Mouse (Mus musculus) heart, embryonic 11.5 days (tissue): ENCODE data around the gene Tmc8. TPM values are rescaled to one million over a fixed set of nuclear protein-coding genes. Genes with fewer than 3 reads are reported as not detected.

ENCODE experiments used
- ATAC-seq: fragments of 200-750 bp; cut with Nextera tagmentation; replicated peaks from 2 replicates; pipeline ENCODE4 v1.8.0; 2017; ENCODE audit warnings: moderate library complexity; ENCODE audit not compliant: insufficient number of reproducible peaks, low FRiP score, low TSS enrichment
- H3K27ac ChIP-seq: fragments of 300-500 bp; sonication (generic); 2 replicates; pipeline ENCODE4 v1.5.1; 2014; ENCODE audit warnings: mild to moderate bottlenecking, low read depth, low read length
- H3K27me3 ChIP-seq: fragments of 300-500 bp; sonication (generic); 2 replicates; pipeline ENCODE4 v1.6.1; 2014; ENCODE audit warnings: mild to moderate bottlenecking, low read length, mixed read lengths; ENCODE audit not compliant: control insufficient read depth, insufficient read depth
- H3K36me3 ChIP-seq: fragments of 300-500 bp; sonication (generic); 2 replicates; pipeline ENCODE4 v1.6.1; 2014; ENCODE audit warnings: mild to moderate bottlenecking, low read length, moderate library complexity, mixed read lengths; ENCODE audit not compliant: control insufficient read depth, insufficient read depth
- H3K4me1 ChIP-seq: fragments of 300-500 bp; sonication (generic); 2 replicates; pipeline ENCODE4 v1.6.1; 2014; ENCODE audit warnings: low read length; ENCODE audit not compliant: control insufficient read depth, insufficient read depth
- H3K4me2 ChIP-seq: fragments of 300-500 bp; sonication (generic); 2 replicates; pipeline ENCODE4 v1.6.1; 2014; ENCODE audit warnings: mild to moderate bottlenecking, moderate library complexity
- H3K4me3 ChIP-seq: fragments of 300-500 bp; sonication (generic); 2 replicates; pipeline ENCODE4 v1.5.1; 2014; ENCODE audit warnings: low read depth, low read length
- H3K9ac ChIP-seq: fragments of 300-500 bp; sonication (generic); 2 replicates; pipeline ENCODE4 v1.6.1; 2014; ENCODE audit warnings: mild to moderate bottlenecking, low read depth, low read length, moderate library complexity
- H3K9me3 ChIP-seq: fragments of 300-500 bp; sonication (generic); replicated peaks from 2 replicates; pipeline ENCODE4 v1.6.1; 2016; ENCODE audit warnings: low read length; ENCODE audit not compliant: control insufficient read depth
- WGBS: fragments of 180-500 bp; shearing (Covaris S2); extraction: QIAGEN DNeasy Blood & Tissue Kit; methylation state at CpG from one replicate; pipeline ENCODE4 v1.1.7; 2014; ENCODE audit not compliant: insufficient replicate concordance; 5-methylcytosine and 5-hydroxymethylcytosine counted together
- polyA plus RNA-seq: library from polyadenylated mRNA; unstranded; fragments of >200 nt; fragmentation: Nextera tagmentation; extraction: Ambion mirVana; gene quantifications from 2 replicates; pipeline ENCODE4 v1.2.1, GENCODE M21; 2014

The Tmc8 gene
- polyA plus RNA-seq, 1 experiment from 2014 or later: 4.5 TPM

DNA sequence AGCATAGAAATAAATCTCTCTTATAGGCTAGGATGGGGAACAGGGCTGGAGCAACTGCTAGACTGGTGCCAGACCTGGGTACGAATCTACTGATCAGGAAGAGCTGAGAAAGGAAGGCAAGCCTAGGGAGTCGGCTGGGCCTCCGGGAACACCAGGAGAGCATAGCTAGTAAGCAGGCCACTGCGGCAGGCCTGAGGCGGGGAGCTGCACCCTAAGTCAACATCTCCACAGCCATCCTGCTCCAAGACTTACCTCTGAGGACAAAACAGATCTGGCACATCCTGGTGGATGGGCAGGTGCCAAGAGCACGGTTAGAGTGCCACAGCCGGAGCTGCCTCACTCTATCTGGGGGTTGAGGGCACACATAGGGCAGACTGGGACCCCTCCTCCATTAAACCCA is 38.3 kb downstream of the Tmc8 start:
- Histone ChIP-seq H3K27me3 (no peaks in the 10 kb centered on the region), H3K4me3 (no peak overlapping the region), H3K4me2 (no peak overlapping the region), H3K4me1 (peaks cover 18% of the 10 kb centered on the region), H3K36me3 (peaks cover 25% of the 10 kb centered on the region), H3K27ac (no peak overlapping the region), H3K9ac (no peak overlapping the region), H3K9me3 (no peaks in the 10 kb centered on the region)
- no peak for ATAC-seq
- 96% methylated on average over 7 of the region's 7 CpGs for WGBS

GRCm38 (mm10) chr11:117821868-117822267 is 40.0 kb downstream of the Tmc8 start:
- WGBS: 85% methylated on average over 9 of the region's 9 CpGs
- Histone ChIP-seq H3K4me3 (no peak overlapping the region), H3K4me1 (peaks cover 26% of the 10 kb centered on the region), H3K4me2 (no peak overlapping the region), H3K27ac (no peak overlapping the region), H3K36me3 (peaks cover 22% of the 10 kb centered on the region), H3K9ac (no peak overlapping the region), H3K9me3 (no peaks in the 10 kb centered on the region), H3K27me3 (no peaks in the 10 kb centered on the region)
- no peak for ATAC-seq

GRCm38 (mm10) chr11:117822728-117823241 is 40.9 kb downstream of the Tmc8 start:
- Histone ChIP-seq H3K9me3 (no peaks in the 10 kb centered on the region), H3K4me1 (peaks cover 36% of the 10 kb centered on the region), H3K36me3 (peaks cover 18% of the 10 kb centered on the region), H3K9ac (no peak overlapping the region; the same call in 1 of the 2 replicates), H3K4me3 (no peak overlapping the region), H3K27me3 (no peaks in the 10 kb centered on the region), H3K4me2 (no peak overlapping the region), H3K27ac (no peak overlapping the region; the same call in 1 of the 2 replicates)
- 76% methylated on average over 7 of the region's 7 CpGs for WGBS
- ATAC-seq: no peak

- Histone ChIP-seq H3K27me3 (no peaks in the 10 kb centered on the region), H3K9me3 (no peaks in the 10 kb centered on the region), H3K4me2 (no peak overlapping the region), H3K9ac (no peak overlapping the region), H3K36me3 (peaks cover 18% of the 10 kb centered on the region), H3K4me1 (peaks cover 42% of the 10 kb centered on the region), H3K27ac (no peak overlapping the region), H3K4me3 (no peak overlapping the region)
- 89% methylated on average over 6 of the region's 6 CpGs for WGBS
- ATAC-seq: no peak
Observed at GRCm38 (mm10) chr11:117823411-117823810, 41.5 kb downstream of the Tmc8 start.

DNA sequence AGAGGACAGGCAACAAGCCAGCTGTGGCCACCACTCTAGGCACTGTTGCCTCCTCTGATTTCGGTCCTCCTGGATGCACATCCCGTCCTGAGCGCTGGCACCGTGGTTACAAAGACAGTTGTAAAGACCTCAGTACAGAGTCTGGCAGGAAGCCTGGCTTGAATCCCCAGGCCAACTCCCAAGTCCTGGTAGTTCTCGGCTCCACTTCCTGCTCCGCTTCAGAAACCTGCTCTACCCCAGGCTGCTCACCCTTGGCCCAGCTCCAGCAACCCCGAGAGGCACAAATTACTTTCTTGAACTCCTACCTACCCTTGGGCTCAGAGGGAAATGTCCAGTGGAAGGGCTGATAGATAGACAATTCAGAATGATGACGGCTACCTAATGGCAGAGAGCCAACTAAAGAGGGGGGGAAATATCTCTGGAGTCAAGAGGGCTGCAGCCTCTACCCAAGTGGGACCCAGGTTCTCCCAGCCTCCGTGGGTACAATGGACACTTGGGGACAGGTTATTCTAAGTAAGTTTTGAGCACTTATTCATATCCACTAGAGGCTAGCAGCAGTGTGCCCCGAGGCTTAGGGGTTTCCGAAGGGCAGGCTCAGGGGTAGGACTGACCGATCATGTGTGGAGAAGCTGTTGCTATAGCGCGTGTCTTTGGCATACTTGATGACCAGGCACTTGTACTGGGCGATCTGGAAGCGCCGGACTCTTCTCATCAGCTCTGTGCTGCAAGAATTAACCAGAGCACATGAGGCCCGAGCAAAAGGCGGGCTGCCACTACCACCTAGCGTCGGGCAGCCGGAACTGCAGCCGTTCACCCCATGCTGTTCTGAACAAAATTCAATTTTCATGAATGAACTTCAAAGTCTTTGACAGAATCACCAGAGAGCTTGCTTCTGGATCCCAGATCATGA is 42.4 kb downstream of the Tmc8 start:
- peak overlapping the region; percentile 86 for H3K9ac ChIP-seq
- peaks cover 51% of the 10 kb centered on the region for H3K4me1 ChIP-seq
- 22% methylated on average over 23 of the region's 23 CpGs for WGBS
- peak overlapping the region; percentile 65 for H3K4me3 ChIP-seq
- H3K27me3 ChIP-seq: no peaks in the 10 kb centered on the region
- H3K9me3 ChIP-seq: no peaks in the 10 kb centered on the region
- peak overlapping the region; percentile 89 for H3K27ac ChIP-seq
- H3K4me2 ChIP-seq: peak overlapping the region; percentile 81
- H3K36me3 ChIP-seq: peaks cover 18% of the 10 kb centered on the region
- 0 out of 2 replicates have a peak, but pooled peaks have one; percentile 43 for ATAC-seq

DNA sequence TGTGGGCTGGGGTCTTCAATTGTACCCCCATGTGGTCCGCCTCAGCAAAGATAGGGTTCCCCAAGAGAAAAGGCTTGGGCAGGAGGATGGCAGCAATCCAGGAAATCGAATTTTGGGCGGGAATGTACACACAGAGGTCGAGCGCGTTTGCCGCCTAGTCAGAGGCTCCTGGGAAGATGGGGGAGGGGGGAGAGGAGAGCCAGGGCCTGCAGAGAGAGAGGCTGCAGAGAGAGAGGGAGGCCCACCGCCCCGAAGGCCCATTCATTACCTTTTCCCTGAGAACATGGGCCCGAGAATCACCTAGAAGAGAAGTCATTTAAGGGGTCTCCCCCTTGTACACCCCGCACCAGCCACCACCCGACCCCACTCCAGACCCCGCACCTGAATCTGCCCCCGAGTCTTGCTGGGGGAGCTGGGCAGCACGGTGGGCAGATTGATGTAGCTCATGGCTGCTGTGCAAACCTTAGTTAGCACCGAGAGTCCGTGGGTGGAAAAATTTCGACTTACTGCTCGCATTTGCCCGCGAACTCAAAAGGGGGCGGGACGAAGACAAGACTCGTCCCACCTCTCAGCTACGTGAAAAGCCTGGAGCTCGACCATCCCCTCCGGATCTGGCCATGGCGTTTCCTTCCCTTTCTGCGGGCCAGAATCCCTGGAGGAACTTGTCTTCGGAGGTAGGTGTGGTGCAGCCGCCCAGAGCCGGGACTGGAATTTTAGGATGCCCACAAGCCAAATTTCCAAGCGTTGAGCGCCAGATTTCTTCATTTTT is 43.6 kb downstream of the Tmc8 start, which contains the start of the genes Afmid and Tk1:
Afmid (plus strand) TSS at position 592 of the 769 bp plus-strand sequence.
Tk1 (minus strand) TSS at position 760 of the 769 bp plus-strand sequence.
- Histone ChIP-seq H3K9me3 (no peaks in the 10 kb centered on the region), H3K36me3 (peaks cover 14% of the 10 kb centered on the region), H3K27me3 (no peaks in the 10 kb centered on the region), H3K4me1 (peaks cover 57% of the 10 kb centered on the region), H3K4me2 (peak within 1 kb of the TSS; percentile 81), H3K4me3 (peak within 1 kb of the TSS; percentile 65), H3K9ac (peak within 1 kb of the TSS; percentile 86), H3K27ac (peak within 1 kb of the TSS; percentile 89)
- ATAC-seq: 0 out of 2 replicates have a peak, but pooled peaks have one; percentile 27
- under 1% methylated on average over 34 of the region's 34 CpGs for WGBS

DNA sequence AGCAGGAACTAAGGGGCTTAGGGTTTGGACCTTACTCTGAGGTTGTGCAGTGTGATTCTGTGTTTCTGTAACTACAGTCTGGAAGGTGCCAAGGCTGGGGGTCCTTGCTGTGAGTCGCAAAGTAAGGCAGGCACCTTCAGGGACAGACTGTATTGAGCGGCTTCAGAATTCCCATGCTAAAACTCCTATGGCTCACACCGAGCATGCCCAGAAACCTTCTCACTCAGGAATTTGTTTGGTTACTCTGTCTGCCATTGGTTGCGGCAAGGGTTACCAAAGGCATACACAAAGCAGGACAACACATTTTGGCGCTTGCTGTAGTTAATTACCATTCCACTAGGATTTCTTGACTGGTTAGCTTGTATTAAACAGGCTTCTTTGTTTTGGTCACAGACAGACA is 44.3 kb downstream of the Tmc8 start:
- Histone ChIP-seq H3K27ac (peak overlapping the region; percentile 89), H3K36me3 (peaks cover 11% of the 10 kb centered on the region), H3K4me1 (peaks cover 62% of the 10 kb centered on the region), H3K9ac (peak overlapping the region; percentile 86), H3K4me3 (peak overlapping the region; percentile 65), H3K9me3 (no peaks in the 10 kb centered on the region), H3K4me2 (peak overlapping the region; percentile 81), H3K27me3 (no peaks in the 10 kb centered on the region)
- 17% methylated on average over 5 of the region's 5 CpGs for WGBS
- ATAC-seq: no peak

- H3K4me1 ChIP-seq: peaks cover 63% of the 10 kb centered on the region
- no peaks in the 10 kb centered on the region for H3K9me3 ChIP-seq
- no peak overlapping the region for H3K4me3 ChIP-seq
- H3K9ac ChIP-seq: 0 out of 2 replicates have a peak overlapping the region, but pooled peaks have one; percentile 3
- no peak for ATAC-seq
- H3K4me2 ChIP-seq: peak overlapping the region; percentile 81
- H3K36me3 ChIP-seq: peaks cover 5% of the 10 kb centered on the region
- no peaks in the 10 kb centered on the region for H3K27me3 ChIP-seq
- peak overlapping the region; percentile 97; the same call in 1 of the 2 replicates for H3K27ac ChIP-seq
- WGBS: 67% methylated on average over 8 of the region's 8 CpGs
Observed at GRCm38 (mm10) chr11:117826916-117827315, 45.0 kb downstream of the Tmc8 start.
